Comparison of ENCODE assay signal across 10 mouse cellular contexts in genomic region chr11:77967114-77967513, GRCm38 (mm10). TPM values are rescaled to one million over a fixed set of nuclear protein-coding genes. Genes with fewer than 3 reads are reported as not detected.
DNase-seq lines count a peak whose midpoint lies in the region; ATAC-seq and TF ChIP-seq lines count a peak whose summit lies in the region.
"Had no signal": no experiment of that assay in that cellular context is flagged by ENCODE, and none has a peak within 500 bp of the region (broad histone marks: within the 10 kb centered on the region; RNA-seq: fewer than 3 reads in every experiment).

No protein-coding gene starts in this region.

- H3K36me3 ChIP-seq in hindbrain, embryonic 15.5 days, result peaks cover 13% of the 10 kb centered on the region
- no peaks in the 10 kb centered on the region for H3K36me3 ChIP-seq in limb, embryonic 10.5 days
- H3K36me3 ChIP-seq: embryonic facial prominence, embryonic 15.5 days; midbrain, embryonic 12.5 days had no signal

- no peak overlapping the region for H3K27ac ChIP-seq in layer of hippocampus, adult 2 months
- H3K27ac ChIP-seq in hindbrain, embryonic 15.5 days (replicated peaks), result no peak overlapping the region
- H3K27ac ChIP-seq in limb, embryonic 10.5 days, result no peak overlapping the region
- H3K27ac ChIP-seq: embryonic facial prominence, embryonic 15.5 days had no signal

- peak; percentile 75 to 84 for DNase-seq in layer of hippocampus, adult 2 months (ENCODE audit: low spot score in 2 of 2)
- no peak for DNase-seq in layer of hippocampus, adult 9-11 months
- DNase-seq in adrenal gland, postnatal 25 days, result peak; percentile 50
- DNase-seq in limb, embryonic 10.5 days (ENCODE audit: low spot score), result peak; percentile 84
- peak; percentile 51 for DNase-seq in ovary, postnatal 36 days (ENCODE audit: low spot score)
- peak; percentile 64 for DNase-seq in thymus, postnatal 14 days

- H3K4me1 ChIP-seq in hindbrain, embryonic 15.5 days (replicated peaks), result peaks cover 28% of the 10 kb centered on the region
- H3K4me1 ChIP-seq in limb, embryonic 10.5 days, result peaks cover 14% of the 10 kb centered on the region

- 0% methylated on average over 4 of the region's 4 CpGs for WGBS in hindbrain, embryonic 15.5 days
- WGBS in limb, embryonic 10.5 days, result under 1% methylated on average over 4 of the region's 4 CpGs

- ATAC-seq in erythroblast, adult 5-6 weeks (replicated peaks; ENCODE audit: low FRiP score, poor library complexity, severe bottlenecking), result peak; percentile 66
- peak; percentile 27; the same call in 1 of the 2 replicates for ATAC-seq in hindbrain, embryonic 15.5 days (ENCODE audit: low FRiP score, low read depth)

- H3K9me3 ChIP-seq in hindbrain, embryonic 15.5 days, result no peaks in the 10 kb centered on the region
- no peaks in the 10 kb centered on the region for H3K9me3 ChIP-seq in limb, embryonic 10.5 days (replicated peaks)
- H3K9me3 ChIP-seq: embryonic facial prominence, embryonic 15.5 days; midbrain, embryonic 12.5 days had no signal

- H3K27me3 ChIP-seq in hindbrain, embryonic 15.5 days, result 0 out of 2 replicates have a peak, but pooled peaks cover 9% of the 10 kb centered on the region
- peaks cover 77% of the 10 kb centered on the region for H3K27me3 ChIP-seq in limb, embryonic 10.5 days (ENCODE audit: low read depth, poor library complexity, severe bottlenecking)

- peak; percentile 89 for TF ChIP-seq CTCF in layer of hippocampus, adult 2 months (conservative IDR thresholded peaks at IDR 0.05)

- no peak overlapping the region for H3K4me2 ChIP-seq in hindbrain, embryonic 15.5 days
- H3K4me2 ChIP-seq: embryonic facial prominence, embryonic 15.5 days; midbrain, embryonic 12.5 days had no signal

- no peak overlapping the region for H3K4me3 ChIP-seq in layer of hippocampus, adult 2 months
- H3K4me3 ChIP-seq in hindbrain, embryonic 15.5 days, result no peak overlapping the region
- H3K4me3 ChIP-seq in limb, embryonic 10.5 days, result no peak overlapping the region
- H3K4me3 ChIP-seq: embryonic facial prominence, embryonic 15.5 days; midbrain, embryonic 12.5 days had no signal

- no peak overlapping the region for H3K9ac ChIP-seq in hindbrain, embryonic 15.5 days
- H3K9ac ChIP-seq: embryonic facial prominence, embryonic 15.5 days; midbrain, embryonic 12.5 days had no signal

RNA-seq across cellular contexts. Expression of gene Phf12, which starts 15.4 kb away (rescaled TPM):
- total RNA-seq in layer of hippocampus, adult 2 months (2021), result 10 to 100 TPM; 59.0 to 62.4 TPM
- 76.6 and 79.8 TPM in 2 replicates for total RNA-seq in adrenal gland, postnatal 25 days (2021)
- 19.9 and 24.2 TPM in 2 replicates for total RNA-seq in erythroblast, adult 5-6 weeks (2015; ENCODE audit: low replicate concordance)
- total RNA-seq in erythroblast, adult 5-6 weeks (2017; ENCODE audit: low replicate concordance), result 9.8 and 11.5 TPM in 2 replicates
- polyA plus RNA-seq in hindbrain, embryonic 15.5 days (2015; fragmentation: Nextera tagmentation; extraction: Ambion mirVana), result 15.1 and 19.0 TPM in 2 replicates
- polyA plus RNA-seq in limb, embryonic 10.5 days (2016; fragmentation: Nextera tagmentation; extraction: Ambion mirVana), result 21.0 and 23.1 TPM in 2 replicates

RNA-seq across cellular contexts. Expression of gene Sez6, which starts 36.5 kb away (rescaled TPM):
- total RNA-seq in layer of hippocampus, adult 2 months (2021), result 100 to 1,000 TPM; 154 to 159 TPM
- total RNA-seq in adrenal gland, postnatal 25 days (2021), result 2.0 and 2.7 TPM in 2 replicates
- not detected in 2 replicates for total RNA-seq in erythroblast, adult 5-6 weeks (2015; ENCODE audit: low replicate concordance)
- not detected in 2 replicates for total RNA-seq in erythroblast, adult 5-6 weeks (2017; ENCODE audit: low replicate concordance)
- 123 and 151 TPM in 2 replicates for polyA plus RNA-seq in hindbrain, embryonic 15.5 days (2015; fragmentation: Nextera tagmentation; extraction: Ambion mirVana)
- 0.11 and 0.14 TPM in 2 replicates for polyA plus RNA-seq in limb, embryonic 10.5 days (2016; fragmentation: Nextera tagmentation; extraction: Ambion mirVana)

Comparison
In these comparisons a context has a peak if more than half of its experiments do, and no peak if none do; other contexts are left out.
1. RNA of gene Sez6, which starts 36.5 kb away (total RNA-seq): 154 to 159 TPM in layer of hippocampus, adult 2 months; 2.0 to 2.7 TPM in adrenal gland, postnatal 25 days and not detected in erythroblast, adult 5-6 weeks; every median in the first group is over 10 times any median in the second.